Mouse (Mus musculus) E14TG2a.4 (cell line): ENCODE data around the gene Dolpp1.

Source experiments
- CTCF ChIP-seq: conservative IDR thresholded peaks from 2 replicates; pipeline ENCODE4 v1.5.1; 2014; ENCODE audit warnings: low read length
- POU5F1 ChIP-seq: IDR thresholded peaks from 2 replicates; pipeline ENCODE4 v1.6.1; 2014; ENCODE audit warnings: low read length, borderline replicate concordance

DNA sequence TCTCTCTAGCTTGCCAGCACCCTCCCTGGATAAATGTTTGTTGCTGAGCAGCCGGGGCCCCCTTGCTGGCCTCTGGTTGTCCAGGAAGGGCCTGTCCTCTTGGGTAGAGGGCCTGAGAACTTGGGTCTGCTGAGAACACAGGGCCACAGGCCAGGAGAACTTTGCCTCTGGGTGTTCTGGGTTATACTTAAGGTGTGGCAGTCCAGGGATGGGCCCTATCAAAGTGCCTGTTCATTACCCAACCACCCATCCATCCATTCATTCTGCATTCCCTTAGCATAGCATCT is 1.3 kb downstream of the Dolpp1 start:
- TF ChIP-seq CTCF, result no peak
- TF ChIP-seq POU5F1, result no peak
